9 mouse cellular contexts compared by ENCODE assay signal in genomic region chr3:85195068-85195481, GRCm38 (mm10).
DNase-seq lines count a peak whose midpoint lies in the region; ATAC-seq lines count a peak whose summit lies in the region.
"Had no signal": no experiment of that assay in that cellular context is flagged by ENCODE, and none has a peak within 500 bp of the region (broad histone marks: within the 10 kb centered on the region; RNA-seq: fewer than 3 reads in every experiment).

No protein-coding gene starts in this region.

- H3K4me1 ChIP-seq in kidney, embryonic 16.5 days (ENCODE audit: insufficient read depth, low read length), result 0 out of 2 replicates have a peak, but pooled peaks cover 6% of the 10 kb centered on the region
- H3K4me1 ChIP-seq: neural tube, embryonic 13.5 days had no signal

- no peaks in the 10 kb centered on the region for H3K9me3 ChIP-seq in kidney, embryonic 16.5 days (ENCODE audit: low read length)
- H3K9me3 ChIP-seq: neural tube, embryonic 13.5 days had no signal

- 0 out of 2 replicates have a peak, but pooled peaks cover 3% of the 10 kb centered on the region for H3K27me3 ChIP-seq in kidney, embryonic 16.5 days (ENCODE audit: insufficient read depth, low read length)
- H3K27me3 ChIP-seq: neural tube, embryonic 13.5 days had no signal

- DNase-seq in heart, adult 11 months, result peak; percentile 94
- no peak for DNase-seq in heart, postnatal 25 days (ENCODE audit: low spot score)
- peak; percentile 48 to 56 for DNase-seq in heart, adult 9 months (ENCODE audit: low spot score in 2 of 2)
- DNase-seq in frontal cortex, postnatal 10 days (ENCODE audit: low spot score in 2 of 2), result no peak
- no peak for DNase-seq in layer of hippocampus, postnatal 14 days (ENCODE audit: low spot score in 2 of 2)
- DNase-seq in urinary bladder, adult 2 months (ENCODE audit: low spot score), result no peak

- WGBS in kidney, embryonic 16.5 days, result 58% methylated on average over 8 of the region's 8 CpGs

- H3K9ac ChIP-seq in kidney, embryonic 16.5 days (replicated peaks; ENCODE audit: low read length), result peak overlapping the region; percentile 22; the same call in 1 of the 2 replicates
- H3K9ac ChIP-seq: neural tube, embryonic 13.5 days had no signal

- intact Hi-C loops in heart, postnatal 25 days (cut with DNase I), result no loop called here

- no peak overlapping the region for H3K27ac ChIP-seq in kidney, embryonic 16.5 days (ENCODE audit: low read length)
- H3K27ac ChIP-seq: neural tube, embryonic 13.5 days had no signal

- peak overlapping the region; percentile 40 for H3K4me2 ChIP-seq in kidney, embryonic 16.5 days (replicated peaks; ENCODE audit: low read depth, low read length)
- H3K4me2 ChIP-seq: neural tube, embryonic 13.5 days had no signal

- ATAC-seq in kidney, embryonic 16.5 days (ENCODE audit: low FRiP score, low TSS enrichment), result no peak
- peak; percentile 85 for ATAC-seq in megakaryocyte, adult 5-6 weeks (ENCODE audit: poor library complexity, severe bottlenecking)

- H3K36me3 ChIP-seq in kidney, embryonic 16.5 days (ENCODE audit: insufficient read depth, low read length), result no peaks in the 10 kb centered on the region
- H3K36me3 ChIP-seq: neural tube, embryonic 13.5 days had no signal

- H3K4me3 ChIP-seq in kidney, embryonic 16.5 days (ENCODE audit: low read length), result peak overlapping the region; percentile 30
- H3K4me3 ChIP-seq: neural tube, embryonic 13.5 days had no signal

Comparison
In these comparisons a context has a peak if more than half of its experiments do, and no peak if none do; other contexts are left out.
1. DNase-seq: peak in heart, adult 11 months (single experiment) and heart, adult 9 months (2 of 2); none in heart, postnatal 25 days (single experiment), frontal cortex, postnatal 10 days (0 of 2), layer of hippocampus, postnatal 14 days (0 of 2) and urinary bladder, adult 2 months (single experiment).